Mouse (Mus musculus) MEL-GATA-1-ER (cell line): ENCODE data around the gene Sec61a1.

ENCODE experiments used
- DNase-seq: peaks from one replicate; pipeline ENCODE4 v3.0.0-alpha.2; 2012; ENCODE audit warnings: low read depth; ENCODE audit errors: extremely low read depth

The Sec61a1 gene

GRCm38 (mm10) chr6:88518404-88519263 lies at the start of gene Sec61a1:
Sec61a1 (minus strand) TSS chr6:88518905.
- DNase-seq, result peak; percentile 91

- no peak for DNase-seq
Measured at GRCm38 (mm10) chr6:88566676-88567075, 48.0 kb upstream of the Sec61a1 start.

- no peak for DNase-seq
Measured at GRCm38 (mm10) chr6:88565033-88565432, 46.3 kb upstream of the Sec61a1 start.

GRCm38 (mm10) chr6:88560156-88560555 lies 41.5 kb upstream of the Sec61a1 start:
- no peak for DNase-seq

- DNase-seq, result no peak
Measured at GRCm38 (mm10) chr6:88559688-88560087, 41.0 kb upstream of the Sec61a1 start.

- DNase-seq, result no peak
Measured at GRCm38 (mm10) chr6:88558076-88558475, 39.4 kb upstream of the Sec61a1 start.

- DNase-seq, result no peak
Measured at GRCm38 (mm10) chr6:88557548-88557947, 38.8 kb upstream of the Sec61a1 start.

GRCm38 (mm10) chr6:88549916-88550315 lies 31.2 kb upstream of the Sec61a1 start:
- DNase-seq, result no peak

GRCm38 (mm10) chr6:88549137-88549814 lies 30.6 kb upstream of the Sec61a1 start:
- DNase-seq, result peak; percentile 36

- DNase-seq, result no peak
Measured at GRCm38 (mm10) chr6:88548405-88549049, 29.8 kb upstream of the Sec61a1 start.

GRCm38 (mm10) chr6:88545397-88545790 lies 26.7 kb upstream of the Sec61a1 start:
- DNase-seq, result no peak

GRCm38 (mm10) chr6:88544644-88545396 lies 26.1 kb upstream of the Sec61a1 start:
- peak; percentile 88 for DNase-seq

GRCm38 (mm10) chr6:88544241-88544640 lies 25.5 kb upstream of the Sec61a1 start:
- DNase-seq, result no peak

GRCm38 (mm10) chr6:88540093-88540755 lies 21.5 kb upstream of the Sec61a1 start:
- DNase-seq, result no peak

- DNase-seq, result no peak
Measured at GRCm38 (mm10) chr6:88530306-88530705, 11.6 kb upstream of the Sec61a1 start.

GRCm38 (mm10) chr6:88524056-88524455 lies 5.4 kb upstream of the Sec61a1 start:
- DNase-seq, result no peak

- no peak for DNase-seq
Measured at GRCm38 (mm10) chr6:88523451-88523850, 4.7 kb upstream of the Sec61a1 start.

GRCm38 (mm10) chr6:88523043-88523442 lies 4.3 kb upstream of the Sec61a1 start:
- no peak for DNase-seq

GRCm38 (mm10) chr6:88522606-88523005 lies 3.9 kb upstream of the Sec61a1 start:
- DNase-seq, result peak; percentile 55

- DNase-seq, result no peak
Measured at GRCm38 (mm10) chr6:88521821-88522220, 3.1 kb upstream of the Sec61a1 start.
